Mouse (Mus musculus) cerebellum, adult 9-10 months (tissue): ENCODE data around the gene Vps37b.

Experiments used
- DNase-seq: peaks from one replicate; pipeline ENCODE4 v3.0.0; 2022

The Vps37b gene

DNA sequence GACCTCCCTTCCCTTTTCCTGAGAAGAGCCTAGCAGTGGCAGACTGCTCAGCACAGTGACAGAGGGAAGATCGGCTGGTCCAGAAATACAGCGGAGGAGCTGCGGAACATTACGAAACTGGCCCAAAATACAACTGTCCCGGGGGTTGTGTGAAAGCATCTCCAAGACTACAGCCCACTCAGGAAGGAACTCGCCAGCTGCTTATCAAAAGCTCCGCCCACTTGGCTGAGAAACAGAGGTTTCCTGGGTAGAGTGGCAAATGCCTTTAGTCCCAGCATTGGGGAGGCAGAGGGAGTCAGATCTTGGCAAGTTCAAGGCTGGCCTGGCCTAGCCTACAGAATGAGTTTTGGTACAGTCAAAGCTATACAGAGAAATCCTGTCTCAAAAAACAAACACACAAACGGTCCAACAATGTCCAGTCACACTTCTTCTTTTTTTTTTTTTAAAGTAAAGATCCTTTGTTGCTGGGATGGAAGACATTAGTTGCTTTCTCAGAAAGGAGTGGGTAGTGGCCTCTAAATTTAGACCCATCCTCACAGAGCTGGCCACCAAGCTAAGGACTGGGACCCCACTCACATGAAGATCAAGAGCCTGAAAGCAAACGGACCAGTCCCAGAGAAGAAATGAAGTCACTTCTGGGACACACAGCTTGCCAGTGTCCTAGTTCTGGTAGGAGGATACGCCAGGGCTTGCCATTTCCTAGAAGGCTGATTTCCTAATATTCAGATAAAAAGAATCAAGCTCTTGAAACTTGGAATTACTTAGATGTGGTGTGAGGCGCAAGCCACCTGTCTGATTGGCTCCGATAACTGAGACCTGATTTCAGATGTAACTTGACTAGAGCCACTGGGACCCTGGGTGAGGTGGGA, 12.5 kb downstream of the Vps37b start:
- no peak for DNase-seq

DNA sequence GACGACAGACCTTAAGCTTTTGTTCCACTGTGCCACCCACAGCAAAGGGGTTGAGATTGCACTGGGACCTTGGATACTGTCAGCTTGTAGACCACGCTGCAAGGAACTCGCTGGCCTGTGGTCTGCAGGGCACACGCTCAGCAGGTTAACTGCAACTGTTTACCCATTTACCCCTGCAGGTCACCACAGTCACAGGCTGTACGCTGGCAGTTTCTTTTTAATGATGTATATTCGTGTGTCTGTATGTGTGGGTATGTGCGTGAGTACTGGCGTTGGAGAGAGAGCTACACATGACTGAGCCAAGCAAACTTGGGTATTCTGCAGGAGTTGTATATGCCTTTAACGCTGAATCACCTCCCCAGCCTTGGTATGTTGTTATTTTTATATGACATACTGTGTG, 13.4 kb downstream of the Vps37b start:
- no peak for DNase-seq

DNA sequence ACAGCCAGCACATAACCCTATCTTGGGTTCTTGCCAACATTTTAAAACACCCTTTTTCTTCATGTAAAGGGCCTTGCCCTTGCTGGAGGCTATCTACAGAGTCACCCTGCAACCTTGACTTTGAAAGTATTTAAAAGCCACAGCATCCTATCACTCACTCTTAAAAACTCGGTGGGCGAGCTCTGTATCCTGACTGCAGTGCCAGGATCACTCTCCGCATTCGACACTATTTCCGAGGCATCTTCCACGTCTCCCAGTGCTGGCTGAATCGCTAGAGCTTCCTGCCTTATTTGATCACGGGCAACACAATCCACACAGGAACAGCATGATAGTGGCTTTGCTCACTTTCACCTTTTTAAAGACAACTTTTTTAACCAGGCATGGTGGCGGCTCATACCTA, 14.1 kb downstream of the Vps37b start:
- no peak for DNase-seq

DNA sequence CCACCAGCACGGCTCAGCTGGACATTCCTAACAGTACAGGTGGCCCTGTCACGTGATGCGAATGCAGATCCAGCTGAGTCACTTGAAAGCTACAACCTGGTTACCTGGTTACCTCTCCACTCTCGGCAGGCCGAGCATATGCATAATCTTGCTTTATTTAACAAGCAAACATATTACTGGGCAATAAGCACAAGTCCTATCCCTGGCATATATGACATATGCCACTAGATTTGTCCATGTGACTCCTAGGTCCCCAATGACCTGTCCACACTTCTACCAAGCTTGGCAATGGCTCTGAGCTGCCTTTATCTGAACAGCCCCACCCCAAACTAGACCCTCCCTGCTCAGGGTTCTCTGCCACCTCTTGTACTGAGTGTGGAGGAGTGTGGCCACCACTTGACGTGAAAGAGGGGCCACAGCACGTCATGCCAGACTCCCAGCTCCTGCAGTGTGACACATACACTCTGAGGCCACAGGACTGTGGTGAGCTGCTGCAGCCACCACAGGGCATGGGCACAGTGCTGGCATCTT, 15.7 kb downstream of the Vps37b start:
- no peak for DNase-seq

DNA sequence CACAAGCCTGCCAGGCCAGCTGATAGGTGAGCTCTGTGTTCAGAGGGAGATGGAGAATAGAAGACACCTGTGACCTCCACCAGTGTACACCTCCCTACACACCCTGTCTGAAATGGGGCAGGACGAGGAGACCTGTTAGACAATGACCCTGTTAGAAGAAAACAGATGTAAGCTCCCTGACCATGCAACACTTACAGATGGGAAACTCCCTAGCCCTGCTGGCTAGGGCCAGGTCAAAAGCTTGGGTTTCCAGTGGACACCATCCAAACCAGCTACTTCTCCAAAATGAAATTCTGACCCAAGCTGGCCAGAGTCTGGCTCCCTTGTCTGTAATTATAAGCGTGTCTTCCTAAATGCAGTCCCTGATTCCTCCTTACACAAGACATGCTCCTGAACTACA, 16.3 kb downstream of the Vps37b start:
- no peak for DNase-seq

DNA sequence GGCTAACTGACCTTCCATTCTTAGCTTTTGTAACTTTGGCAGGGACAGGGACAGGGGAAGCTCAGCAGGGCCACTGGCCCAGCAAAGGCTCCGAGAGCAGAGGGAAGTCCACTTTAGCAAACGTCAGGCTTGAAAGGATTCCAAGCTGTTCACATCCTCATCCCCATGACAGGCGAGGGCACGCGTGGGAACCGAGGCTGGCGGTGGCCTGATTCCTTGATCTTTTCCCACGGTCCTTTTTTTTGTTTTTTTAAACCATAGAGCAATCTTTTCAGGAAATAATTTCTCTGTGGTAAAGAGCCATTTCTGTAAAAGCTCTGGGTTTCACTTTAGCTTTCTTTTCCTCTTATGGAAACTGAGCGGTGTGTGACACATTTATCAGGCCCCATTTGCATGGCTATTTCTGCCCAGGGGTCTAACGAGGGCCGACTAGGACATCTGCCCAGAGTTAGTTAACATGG, 17.2 kb downstream of the Vps37b start:
- no peak for DNase-seq

DNA sequence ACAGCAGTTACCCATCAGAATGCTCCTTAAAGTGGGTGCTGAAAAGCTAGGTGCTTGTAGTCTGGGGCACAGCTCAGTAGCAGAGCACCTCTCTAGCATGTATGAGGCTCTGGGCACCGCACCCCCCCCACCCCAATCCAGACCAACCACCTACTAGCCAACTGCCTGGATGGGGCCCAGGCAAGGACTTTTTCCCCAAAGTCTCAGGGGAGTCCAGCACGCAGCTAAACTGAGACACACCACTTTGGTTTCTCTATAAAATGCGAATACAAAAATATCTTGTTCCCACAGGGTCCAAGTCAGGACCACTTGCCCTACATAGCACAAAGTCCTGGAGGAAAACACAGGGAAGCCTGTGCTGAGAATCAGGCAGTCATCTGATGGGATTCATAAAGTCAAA, 17.9 kb downstream of the Vps37b start:
- DNase-seq, result no peak

DNA sequence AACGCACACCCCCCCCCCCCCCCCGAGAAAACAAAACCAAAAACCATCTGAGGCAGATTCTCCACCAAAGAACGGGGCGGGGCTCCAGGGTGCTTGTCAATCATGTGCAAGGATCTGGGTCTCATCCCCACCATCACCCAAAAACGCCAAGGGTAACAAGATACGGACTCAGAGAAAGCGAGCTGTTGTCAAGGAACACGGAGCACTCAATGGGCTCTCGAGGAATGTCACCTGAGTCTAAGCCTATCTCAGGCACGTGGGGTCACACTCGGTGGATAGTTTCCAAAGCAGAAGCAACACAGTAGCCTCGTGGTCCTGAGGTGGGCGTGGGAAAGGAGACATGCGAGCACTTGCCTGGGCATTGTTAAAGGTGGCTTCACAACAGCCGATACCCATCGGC, 18.3 kb downstream of the Vps37b start:
- DNase-seq, result no peak

DNA sequence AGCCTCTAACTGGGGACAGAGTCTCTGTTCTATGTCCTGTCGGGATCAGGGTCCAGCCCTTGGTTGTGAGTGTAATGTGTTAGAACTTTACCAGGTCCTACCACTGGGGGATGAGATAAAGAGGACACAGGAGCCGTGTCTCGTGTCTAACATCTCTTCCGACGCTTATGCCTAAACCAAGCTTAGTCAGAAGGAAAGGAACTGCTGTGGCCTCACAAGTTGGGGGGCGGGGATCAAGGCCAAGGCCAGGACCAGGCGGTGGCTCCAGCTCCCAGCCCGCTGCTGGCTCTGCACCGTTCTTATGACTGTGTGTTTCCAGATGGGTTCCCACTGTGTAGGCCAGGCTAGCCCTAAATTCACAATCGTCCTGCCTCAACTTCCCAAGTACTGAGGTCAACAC, 19.2 kb downstream of the Vps37b start:
- DNase-seq, result no peak

DNA sequence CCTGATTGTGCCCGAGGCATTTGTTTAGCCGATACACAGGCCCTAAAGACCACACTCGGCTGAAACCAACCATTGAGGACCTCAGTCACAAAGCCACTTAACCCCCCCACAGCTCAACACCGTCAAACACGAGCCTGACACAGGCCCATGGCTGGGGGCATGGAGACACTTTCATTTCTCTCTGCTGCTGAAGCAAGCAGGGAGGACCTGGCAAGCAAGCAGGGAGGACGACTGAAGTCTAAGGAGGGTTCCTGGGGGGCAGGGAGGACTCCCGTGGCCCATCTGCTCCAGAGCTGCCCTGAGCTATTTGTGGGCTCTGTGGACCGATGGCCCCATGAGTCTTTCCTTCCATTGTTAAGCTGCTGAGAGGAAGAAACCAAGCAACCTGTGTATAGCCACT, 20.1 kb downstream of the Vps37b start:
- no peak for DNase-seq

DNA sequence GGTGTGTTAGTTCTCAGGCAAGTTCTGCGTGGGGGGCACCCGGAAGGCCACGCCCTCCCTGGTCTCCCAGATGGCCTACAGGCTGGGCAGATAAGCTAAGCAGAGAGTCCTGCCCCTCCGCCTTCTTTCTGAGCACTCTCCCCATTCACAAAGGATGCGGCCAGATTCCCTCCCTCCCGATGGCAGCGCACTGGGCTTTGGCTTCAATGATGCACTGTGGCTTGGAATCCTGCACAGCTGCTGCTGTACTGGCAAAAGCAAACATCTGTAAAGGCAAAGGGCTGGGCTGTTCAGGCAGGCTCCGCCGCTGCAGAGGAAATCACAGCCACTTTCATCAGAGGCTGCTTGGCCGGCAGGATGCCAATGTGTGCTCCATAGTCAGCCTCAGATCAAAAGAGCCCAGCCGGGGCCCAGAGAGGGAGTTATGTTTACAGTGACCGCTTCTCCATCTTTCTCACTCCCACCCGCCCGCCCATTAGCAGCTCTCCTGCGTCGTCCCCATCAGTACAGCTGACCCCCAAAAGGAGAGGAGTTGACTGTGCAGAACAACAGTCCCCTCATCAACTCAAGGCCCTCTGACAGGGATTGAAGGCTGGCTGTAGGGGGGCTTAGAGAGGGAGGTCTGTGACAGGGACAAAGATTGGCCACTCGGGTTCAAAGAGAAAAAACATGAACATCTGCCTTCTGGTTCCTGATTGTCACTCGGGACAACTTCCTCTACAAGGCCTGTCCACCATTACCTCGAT, 21.0 kb downstream of the Vps37b start:
- DNase-seq, result no peak

DNA sequence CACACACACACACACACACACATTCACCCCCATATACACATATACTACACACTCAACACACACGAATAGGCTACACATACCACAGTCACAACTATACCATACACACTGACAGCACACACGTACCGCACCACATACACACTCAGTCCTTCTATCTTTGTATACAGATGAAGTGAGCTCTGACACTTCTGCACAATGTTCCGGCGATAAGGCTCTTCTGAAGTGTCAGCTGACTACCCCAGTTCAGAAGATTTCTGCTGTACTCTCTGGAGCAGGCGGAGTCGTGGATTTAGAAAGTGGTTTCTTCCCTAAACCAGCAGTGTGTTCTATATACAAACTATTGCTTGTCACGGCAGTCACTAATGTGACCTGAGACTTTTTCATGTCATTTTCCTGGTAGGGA, 22.0 kb downstream of the Vps37b start:
- no peak for DNase-seq

DNA sequence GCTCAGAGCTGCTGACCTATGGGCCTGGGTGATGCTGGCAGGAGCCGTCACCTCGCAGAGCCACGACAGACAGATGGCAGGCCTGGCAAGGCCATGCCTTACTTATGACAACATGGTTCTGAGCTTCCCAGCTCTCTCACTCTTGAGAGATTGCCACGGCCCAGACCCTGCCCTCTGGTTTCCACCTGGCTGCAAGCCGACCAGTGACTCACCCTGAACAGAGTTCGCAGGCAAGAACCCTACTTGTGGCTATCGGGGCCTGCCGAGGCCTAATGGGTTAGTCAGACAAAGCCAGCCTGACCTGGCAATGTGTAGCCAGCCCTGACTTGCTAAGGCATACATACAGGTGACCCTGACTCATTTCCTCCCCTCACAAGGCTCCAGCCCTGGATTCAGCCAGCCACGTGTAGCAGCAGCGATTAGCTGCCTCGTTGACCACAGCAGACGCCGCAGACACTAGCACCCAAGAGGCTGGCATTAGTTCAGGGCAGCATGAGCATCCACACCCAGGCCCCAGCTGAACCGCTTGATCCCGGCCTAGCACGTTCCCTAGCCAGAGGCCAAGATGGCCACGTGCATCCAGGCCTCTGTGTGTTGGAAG, 25.1 kb downstream of the Vps37b start:
- peak; percentile 93 for DNase-seq

DNA sequence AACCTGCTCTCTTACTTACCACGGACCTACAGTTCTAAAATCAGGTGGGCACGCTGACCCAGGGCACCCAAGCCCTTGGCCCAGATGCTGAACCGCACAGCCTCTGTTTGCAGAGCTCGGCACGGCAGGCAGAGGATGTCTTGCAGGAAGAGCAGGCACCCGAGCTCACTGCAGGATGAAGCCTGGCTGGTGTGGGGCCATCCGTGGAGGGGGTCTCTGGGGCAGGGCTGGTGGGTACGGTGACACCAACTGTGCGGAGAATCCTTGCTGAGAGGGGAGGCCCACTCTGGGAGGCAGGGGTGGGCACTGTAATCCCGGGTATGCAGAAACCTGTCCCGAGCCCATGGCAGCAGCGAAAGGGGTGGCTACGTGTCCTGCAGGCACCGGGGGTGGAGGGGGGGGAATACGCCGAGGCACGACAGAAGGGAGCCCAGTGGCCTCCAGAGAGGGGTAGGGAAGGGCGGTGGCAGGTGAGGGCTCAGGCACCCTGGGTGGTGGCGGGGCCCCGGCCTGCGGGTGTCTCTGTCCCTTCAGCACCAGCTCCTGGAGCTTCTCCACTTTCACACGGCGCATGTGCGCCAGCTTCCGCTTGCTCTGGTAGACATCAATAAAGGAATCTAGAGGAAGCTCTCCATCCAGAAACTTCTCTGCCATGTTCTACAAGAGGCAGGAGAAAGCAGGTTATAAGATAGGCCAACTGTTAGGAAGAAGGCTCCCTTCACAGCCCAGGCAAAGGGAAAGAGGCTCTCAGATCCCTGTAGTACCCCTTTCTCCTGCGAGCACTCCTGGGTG, 25.8 kb downstream of the Vps37b start:
- peak; percentile 65 for DNase-seq

DNA sequence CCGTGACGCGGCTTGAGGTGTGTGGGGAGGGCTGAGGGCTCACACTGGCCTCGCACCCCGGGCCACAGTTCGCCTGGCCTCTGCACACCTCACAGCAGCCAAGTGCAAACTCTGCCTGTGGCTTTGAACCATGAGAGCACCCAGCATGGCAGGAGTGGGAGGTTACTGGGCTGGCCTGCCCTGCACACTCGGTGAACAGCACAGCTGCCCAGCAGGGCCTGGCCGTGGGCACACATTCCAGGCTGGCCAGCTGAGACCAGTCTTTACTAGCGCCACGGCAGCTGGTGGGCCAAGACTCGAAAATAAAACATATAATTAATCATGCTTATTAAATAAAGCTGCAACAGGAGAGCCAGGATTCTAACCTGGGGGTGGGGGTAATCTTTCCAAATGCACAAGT, 26.5 kb downstream of the Vps37b start:
- no peak for DNase-seq

DNA sequence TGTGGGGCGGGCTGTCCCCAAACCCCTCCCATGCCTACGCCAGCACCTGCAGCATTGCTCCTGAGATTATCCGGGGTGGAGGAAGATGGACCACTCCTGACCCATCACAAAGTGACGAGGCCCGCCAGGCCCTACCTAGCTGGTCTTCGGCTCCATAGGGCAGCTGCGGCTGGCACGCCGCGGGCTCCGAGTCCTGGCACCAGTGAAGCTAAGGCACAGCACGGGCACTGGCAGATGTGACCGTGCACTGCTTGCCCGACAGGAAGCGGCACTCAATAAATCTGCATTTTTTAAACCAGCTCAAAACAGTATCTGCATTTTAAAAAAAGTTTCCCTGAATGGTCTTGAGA, 26.9 kb downstream of the Vps37b start:
- DNase-seq, result no peak

DNA sequence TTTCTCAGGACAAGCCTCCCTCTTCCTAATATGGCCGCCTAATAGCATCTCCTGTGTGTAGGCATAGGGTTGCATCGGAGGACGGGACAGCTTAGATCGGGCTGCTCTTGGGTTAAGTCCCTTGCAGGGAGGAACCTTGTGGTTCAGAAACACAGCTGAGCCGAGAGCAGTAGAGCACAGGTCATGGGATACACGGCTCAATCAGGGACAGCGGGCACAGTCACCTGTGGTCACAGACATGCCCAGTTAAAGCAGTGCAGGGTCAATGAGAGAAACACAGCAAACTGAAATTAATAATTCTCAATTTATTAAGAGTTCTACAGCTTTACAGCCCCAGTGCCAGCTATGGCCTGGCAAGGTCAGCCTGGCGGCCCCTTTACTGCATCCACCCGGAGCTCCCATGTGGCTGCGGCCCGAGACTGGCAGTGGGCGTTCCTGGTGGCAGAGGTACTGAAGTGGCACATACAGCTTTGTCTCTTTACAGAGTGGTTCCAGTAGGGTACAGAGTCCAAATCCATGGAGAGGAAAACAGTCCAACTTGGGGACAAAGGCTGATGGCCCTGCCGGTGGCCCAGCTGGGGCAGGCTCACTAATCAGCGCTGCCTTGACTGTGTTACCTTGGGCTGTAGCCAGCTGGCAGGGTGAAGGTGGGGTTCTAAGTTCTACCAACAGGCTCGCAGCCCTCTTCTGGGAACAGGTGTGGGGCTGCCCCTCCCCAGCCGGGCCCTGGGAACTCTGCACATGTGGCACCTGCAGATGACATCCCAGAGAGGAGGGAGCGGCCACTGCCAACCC, 27.5 kb downstream of the Vps37b start:
- DNase-seq, result no peak

DNA sequence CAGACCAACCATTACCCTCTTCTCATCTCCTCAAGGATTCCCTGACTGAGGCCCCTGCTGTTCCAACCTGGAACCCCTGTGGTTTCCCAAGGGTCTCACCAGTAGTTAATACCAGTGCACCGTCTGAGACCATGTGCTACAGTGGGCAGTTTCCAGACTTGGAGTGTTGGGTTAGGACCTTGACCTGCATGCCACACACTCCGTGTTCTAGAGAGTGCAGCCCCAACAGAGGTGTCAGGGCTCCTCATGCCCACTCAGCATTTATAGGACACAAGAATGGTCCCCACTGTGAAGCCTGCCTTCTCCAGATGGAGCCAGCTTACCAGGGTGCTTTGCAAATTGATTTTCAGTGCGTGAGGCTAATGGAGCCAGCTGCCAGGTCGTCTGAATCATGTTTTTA, 28.7 kb downstream of the Vps37b start:
- no peak for DNase-seq

DNA sequence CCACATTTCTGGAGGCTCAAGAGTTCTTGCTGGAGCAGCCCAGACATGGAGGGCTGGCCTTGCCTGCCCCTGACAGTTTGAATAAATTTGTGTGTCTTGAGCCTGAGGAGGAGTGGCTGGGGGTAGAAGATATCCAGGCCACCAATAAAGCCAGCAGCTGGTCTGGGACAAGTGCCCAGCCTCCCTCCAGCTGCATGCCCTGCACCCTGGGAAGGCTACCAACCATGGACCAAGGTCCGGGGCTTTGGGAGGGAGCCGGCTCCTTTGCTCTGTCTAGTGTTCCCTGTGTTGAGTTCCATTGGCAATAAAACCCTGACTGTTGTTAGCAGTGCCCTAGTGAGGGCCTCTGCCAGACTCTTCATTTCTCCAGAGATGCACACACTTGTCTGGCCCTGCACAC, 29.2 kb downstream of the Vps37b start:
- no peak for DNase-seq

DNA sequence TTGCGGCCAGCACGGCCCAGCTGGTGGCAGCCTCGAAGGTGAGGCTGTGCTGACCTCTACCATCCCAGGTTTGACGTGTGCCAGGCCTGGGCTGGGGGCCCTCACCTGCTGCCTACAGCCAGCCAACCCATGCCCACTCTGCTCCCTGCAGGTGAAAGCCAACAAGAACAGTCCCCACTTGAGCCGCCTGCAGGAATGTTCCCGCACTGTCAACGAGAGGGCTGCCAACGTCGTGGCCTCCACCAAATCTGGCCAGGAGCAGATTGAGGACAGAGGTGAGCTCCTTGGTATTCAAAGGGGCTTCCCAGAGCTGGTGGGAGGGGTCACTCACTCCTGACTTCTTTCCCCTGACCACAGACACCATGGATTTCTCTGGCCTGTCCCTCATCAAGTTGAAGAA, 30.8 kb downstream of the Vps37b start:
- DNase-seq, result no peak

DNA sequence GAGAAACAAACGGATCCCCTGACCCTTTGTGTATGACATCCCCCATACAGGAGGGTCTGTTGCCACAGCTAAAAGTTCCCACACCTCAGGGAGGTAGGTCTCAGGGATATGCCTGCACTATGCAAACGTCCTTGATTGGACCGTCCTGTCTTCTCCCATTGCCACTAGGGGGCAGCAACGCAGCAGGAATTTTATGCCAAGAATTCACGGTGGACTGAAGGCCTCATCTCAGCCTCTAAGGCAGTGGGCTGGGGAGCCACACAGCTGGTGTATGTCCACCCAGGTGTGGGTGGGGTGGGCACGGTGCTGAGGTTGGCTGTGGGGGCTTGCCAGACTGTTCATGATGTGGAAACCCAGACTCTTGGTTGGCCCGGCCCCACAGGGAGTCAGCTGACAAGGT, 31.2 kb downstream of the Vps37b start:
- peak; percentile 92 for DNase-seq

DNA sequence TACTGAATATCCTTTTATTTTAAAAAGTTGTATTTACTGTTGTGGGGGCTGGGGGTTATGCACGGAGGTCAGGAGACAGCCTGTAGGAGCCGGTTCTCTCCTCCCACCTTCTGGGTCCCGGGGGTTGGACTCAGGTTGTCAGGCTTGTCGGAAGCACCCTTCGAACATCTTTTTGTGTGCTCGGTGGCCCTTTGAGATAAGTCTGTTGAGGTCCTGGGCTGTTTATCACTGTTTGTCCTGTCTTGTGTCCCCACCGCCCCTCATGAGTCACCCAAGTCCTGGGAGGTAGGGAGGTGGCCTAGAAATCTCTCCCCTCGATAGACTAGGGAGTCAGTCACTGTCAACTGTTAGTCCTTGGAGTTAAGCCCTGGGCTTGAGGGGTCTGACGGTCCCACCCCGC, 33.7 kb downstream of the Vps37b start:
- DNase-seq, result no peak
